Mouse (Mus musculus) heart, embryonic 10.5 days (tissue): Measurements from ENCODE around the gene Pde2a. TPM values are rescaled to one million over a fixed set of nuclear protein-coding genes. Genes with fewer than 3 reads are reported as not detected.
A peak's percentile ranks its signal among the peaks of the same experiment; 100 is the strongest.

ENCODE experiments used
- DNase-seq: peaks from one replicate; pipeline ENCODE4 v3.0.0-alpha.2; 2017; ENCODE audit warnings: low spot score
- H3K27ac ChIP-seq: fragments of 300-500 bp; sonication (generic); 2 replicates; pipeline ENCODE4 v1.5.1; 2016; ENCODE audit warnings: mild to moderate bottlenecking
- H3K27me3 ChIP-seq: fragments of 300-500 bp; sonication (generic); 2 replicates; pipeline ENCODE4 v1.6.1; 2016; ENCODE audit warnings: mild to moderate bottlenecking; ENCODE audit not compliant: poor library complexity, insufficient read depth, severe bottlenecking
- H3K36me3 ChIP-seq: fragments of 300-500 bp; sonication (generic); 2 replicates; pipeline ENCODE4 v1.6.1; 2016; ENCODE audit warnings: mild to moderate bottlenecking, moderate library complexity
- H3K4me1 ChIP-seq: fragments of 300-500 bp; sonication (generic); 2 replicates; pipeline ENCODE4 v1.6.1; 2016; ENCODE audit warnings: mild to moderate bottlenecking
- H3K4me3 ChIP-seq: fragments of 300-500 bp; sonication (generic); 2 replicates; pipeline ENCODE4 v1.5.1; 2016; ENCODE audit warnings: mild to moderate bottlenecking, moderate library complexity
- H3K9me3 ChIP-seq: fragments of 300-500 bp; sonication (generic); 2 replicates; pipeline ENCODE4 v1.6.1; 2016; ENCODE audit warnings: mild to moderate bottlenecking, moderate library complexity
- WGBS: fragments of 180-500 bp; shearing (Covaris S2); methylation state at CpG from one replicate; pipeline ENCODE4 v1.1.7; 2016; 5-methylcytosine and 5-hydroxymethylcytosine counted together
- polyA plus RNA-seq: library from polyadenylated mRNA; unstranded; fragments of >200 nt; fragmentation: Nextera tagmentation; extraction: Ambion mirVana; gene quantifications from 2 replicates; pipeline ENCODE4 v1.2.1, GENCODE M21; 2016

Pde2a gene
- polyA plus RNA-seq, 1 experiment from 2014 or later: 12.0 TPM

GRCm38 (mm10) chr7:101487102-101487501 lies 65.6 kb downstream of the Pde2a start:
- no peaks in the 10 kb centered on the region for H3K9me3 ChIP-seq
- H3K4me1 ChIP-seq: peaks cover 15% of the 10 kb centered on the region
- no peaks in the 10 kb centered on the region for H3K36me3 ChIP-seq
- peaks cover 5% of the 10 kb centered on the region; the same call in 1 of the 2 replicates for H3K27me3 ChIP-seq
- DNase-seq: no peak
- no peak overlapping the region for H3K27ac ChIP-seq
- WGBS: 65% methylated on average over 5 of the region's 5 CpGs
- no peak overlapping the region for H3K4me3 ChIP-seq

GRCm38 (mm10) chr7:101490952-101491351 lies 69.5 kb downstream of the Pde2a start:
- 42% methylated on average over 4 of the region's 4 CpGs for WGBS

GRCm38 (mm10) chr7:101498385-101498784 lies 76.9 kb downstream of the Pde2a start:
- Histone ChIP-seq H3K36me3 (no peaks in the 10 kb centered on the region), H3K27ac (no peak overlapping the region), H3K27me3 (peaks cover 78% of the 10 kb centered on the region), H3K4me1 (peaks cover 20% of the 10 kb centered on the region; the same call in 1 of the 2 replicates), H3K9me3 (no peaks in the 10 kb centered on the region), H3K4me3 (no peak overlapping the region)
- DNase-seq: no peak
- 82% methylated on average over 3 of the region's 3 CpGs for WGBS

More at GRCm38 (mm10) chr7:101490952-101491351, 69.5 kb downstream of the Pde2a start:
- peaks cover 7% of the 10 kb centered on the region; the same call in 1 of the 2 replicates for H3K27me3 ChIP-seq
- H3K4me1 ChIP-seq: no peaks in the 10 kb centered on the region
- H3K36me3 ChIP-seq: no peaks in the 10 kb centered on the region
- H3K4me3 ChIP-seq: no peak overlapping the region
- no peak overlapping the region for H3K27ac ChIP-seq
- no peaks in the 10 kb centered on the region for H3K9me3 ChIP-seq
- DNase-seq: no peak

GRCm38 (mm10) chr7:101499251-101499650 lies 77.8 kb downstream of the Pde2a start:
- 35% methylated on average over 10 of the region's 10 CpGs for WGBS
- no peak overlapping the region for H3K27ac ChIP-seq

GRCm38 (mm10) chr7:101499701-101500100 lies 78.2 kb downstream of the Pde2a start:
- Histone ChIP-seq H3K27me3 (peaks cover 89% of the 10 kb centered on the region), H3K36me3 (no peaks in the 10 kb centered on the region), H3K9me3 (no peaks in the 10 kb centered on the region), H3K4me3 (no peak overlapping the region), H3K4me1 (peaks cover 33% of the 10 kb centered on the region), H3K27ac (no peak overlapping the region)
- no peak for DNase-seq
- WGBS: 74% methylated on average over 9 of the region's 9 CpGs

More at GRCm38 (mm10) chr7:101499251-101499650, 77.8 kb downstream of the Pde2a start:
- Histone ChIP-seq H3K36me3 (no peaks in the 10 kb centered on the region), H3K4me3 (no peak overlapping the region), H3K4me1 (peaks cover 29% of the 10 kb centered on the region), H3K27me3 (peaks cover 87% of the 10 kb centered on the region), H3K9me3 (no peaks in the 10 kb centered on the region)
- DNase-seq: no peak

GRCm38 (mm10) chr7:101501236-101501635 lies 79.7 kb downstream of the Pde2a start:
- no peaks in the 10 kb centered on the region for H3K36me3 ChIP-seq
- H3K27me3 ChIP-seq: peaks cover 97% of the 10 kb centered on the region
- peaks cover 36% of the 10 kb centered on the region for H3K4me1 ChIP-seq
- no peak for DNase-seq
- H3K4me3 ChIP-seq: no peak overlapping the region
- 73% methylated on average over 6 of the region's 6 CpGs for WGBS
- H3K27ac ChIP-seq: no peak overlapping the region
- H3K9me3 ChIP-seq: no peaks in the 10 kb centered on the region

- H3K9me3 ChIP-seq: no peaks in the 10 kb centered on the region
- no peaks in the 10 kb centered on the region for H3K36me3 ChIP-seq
- peaks cover 36% of the 10 kb centered on the region for H3K4me1 ChIP-seq
- 56% methylated on average over 6 of the region's 6 CpGs for WGBS
- no peak for DNase-seq
- peaks cover 94% of the 10 kb centered on the region for H3K27me3 ChIP-seq
- no peak overlapping the region for H3K27ac ChIP-seq
- no peak overlapping the region for H3K4me3 ChIP-seq
These were observed 80.2 kb downstream of the Pde2a start for GRCm38 (mm10) chr7:101501675-101502074.

- 18% methylated on average over 8 of the region's 8 CpGs for WGBS
- peaks cover 77% of the 10 kb centered on the region for H3K27me3 ChIP-seq
- no peaks in the 10 kb centered on the region for H3K9me3 ChIP-seq
- no peaks in the 10 kb centered on the region for H3K36me3 ChIP-seq
- no peak overlapping the region for H3K27ac ChIP-seq
- H3K4me3 ChIP-seq: no peak overlapping the region
- DNase-seq: no peak
- peaks cover 34% of the 10 kb centered on the region for H3K4me1 ChIP-seq
These were observed 81.9 kb downstream of the Pde2a start for GRCm38 (mm10) chr7:101503351-101503750.

- 31% methylated on average over 7 of the region's 7 CpGs for WGBS
- Histone ChIP-seq H3K9me3 (no peaks in the 10 kb centered on the region), H3K4me1 (peaks cover 36% of the 10 kb centered on the region), H3K27ac (no peak overlapping the region), H3K27me3 (peaks cover 73% of the 10 kb centered on the region), H3K36me3 (no peaks in the 10 kb centered on the region), H3K4me3 (no peak overlapping the region)
- no peak for DNase-seq
These were observed 82.3 kb downstream of the Pde2a start for GRCm38 (mm10) chr7:101503803-101504202.

- H3K36me3 ChIP-seq: no peaks in the 10 kb centered on the region
- 6% methylated on average over 24 of the region's 24 CpGs for WGBS
- peaks cover 66% of the 10 kb centered on the region for H3K27me3 ChIP-seq
- H3K9me3 ChIP-seq: no peaks in the 10 kb centered on the region
- H3K4me1 ChIP-seq: peaks cover 37% of the 10 kb centered on the region
- H3K4me3 ChIP-seq: peak overlapping the region; percentile 31
- DNase-seq: peak; percentile 84
- no peak overlapping the region for H3K27ac ChIP-seq
These were observed 83.0 kb downstream of the Pde2a start for GRCm38 (mm10) chr7:101504507-101504906.

- Histone ChIP-seq H3K4me3 (no peak overlapping the region), H3K4me1 (peaks cover 19% of the 10 kb centered on the region), H3K9me3 (no peaks in the 10 kb centered on the region), H3K36me3 (no peaks in the 10 kb centered on the region), H3K27me3 (peaks cover 24% of the 10 kb centered on the region), H3K27ac (no peak overlapping the region)
- no peak for DNase-seq
- 40% methylated on average over 2 of the region's 2 CpGs for WGBS
These were observed 87.7 kb downstream of the Pde2a start for GRCm38 (mm10) chr7:101509212-101509611.

GRCm38 (mm10) chr7:101513655-101514054 lies 92.2 kb downstream of the Pde2a start:
- Histone ChIP-seq H3K4me3 (no peak overlapping the region), H3K36me3 (no peaks in the 10 kb centered on the region), H3K27ac (no peak overlapping the region), H3K9me3 (no peaks in the 10 kb centered on the region), H3K27me3 (peaks cover 3% of the 10 kb centered on the region; the same call in 1 of the 2 replicates), H3K4me1 (peaks cover 20% of the 10 kb centered on the region; the same call in 1 of the 2 replicates)
- DNase-seq: no peak
- whole genome bisulfite sequencing: 84% methylated on average over 7 of the region's 7 CpGs

- no peaks in the 10 kb centered on the region for H3K9me3 ChIP-seq
- H3K4me3 ChIP-seq: no peak overlapping the region
- no peak overlapping the region for H3K27ac ChIP-seq
- H3K27me3 ChIP-seq: peaks cover 3% of the 10 kb centered on the region; the same call in 1 of the 2 replicates
- peaks cover 9% of the 10 kb centered on the region; the same call in 1 of the 2 replicates for H3K4me1 ChIP-seq
- no peaks in the 10 kb centered on the region for H3K36me3 ChIP-seq
- 74% methylated on average over 6 of the region's 6 CpGs for WGBS
- no peak for DNase-seq
These were observed 93.3 kb downstream of the Pde2a start for GRCm38 (mm10) chr7:101514768-101515167.

- no peak overlapping the region for H3K27ac ChIP-seq
- H3K36me3 ChIP-seq: no peaks in the 10 kb centered on the region
- peaks cover 3% of the 10 kb centered on the region; the same call in 1 of the 2 replicates for H3K27me3 ChIP-seq
- H3K4me1 ChIP-seq: peaks cover 9% of the 10 kb centered on the region; the same call in 1 of the 2 replicates
- H3K4me3 ChIP-seq: no peak overlapping the region
- WGBS: 21% methylated on average over 6 of the region's 6 CpGs
- no peaks in the 10 kb centered on the region for H3K9me3 ChIP-seq
- DNase-seq: no peak
These were observed 93.8 kb downstream of the Pde2a start for GRCm38 (mm10) chr7:101515295-101515694.
